Mouse (Mus musculus): ENCODE data around the gene Rpf1.

DNA sequence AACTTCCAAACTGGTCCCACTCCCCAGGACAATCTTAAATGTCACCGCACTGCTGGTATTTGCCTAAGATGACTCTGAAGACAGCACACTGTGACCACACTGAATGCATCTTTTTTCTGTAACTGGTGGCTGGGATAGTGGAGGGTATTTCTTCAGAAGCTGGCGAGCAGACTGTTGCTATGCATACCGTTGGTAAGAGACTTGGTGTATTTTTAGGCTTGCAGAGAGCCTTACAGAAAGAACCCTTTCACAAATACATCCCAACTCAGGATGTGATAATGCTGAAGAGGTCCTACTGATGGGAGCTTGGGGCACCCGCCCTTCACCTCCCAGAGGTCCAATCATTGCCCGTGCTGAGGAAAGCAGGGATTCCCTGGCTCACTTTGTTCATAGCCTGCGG is 36.3 kb upstream of the Rpf1 start:
- TF ChIP-seq CTCF (IDR thresholded peaks at IDR 0.05; ENCODE audit: low read depth, low read length) (no peak), POLR2AphosphoS5 (IDR thresholded peaks at IDR 0.05; ENCODE audit: insufficient replicate concordance, low read depth, low read length) (no peak), GATA1 (IDR thresholded peaks at IDR 0.05; ENCODE audit: borderline replicate concordance, low read length) (no peak), GATA2 (IDR thresholded peaks at IDR 0.05; ENCODE audit: borderline replicate concordance, low read depth, low read length) (no peak)

Measured in G1E (cell line).